Mouse (Mus musculus) hindbrain, embryonic 15.5 days (tissue): ENCODE measurements around the gene Mtx1. TPM values are rescaled to one million over a fixed set of nuclear protein-coding genes. Genes with fewer than 3 reads are reported as not detected.
A peak's percentile ranks its signal among the peaks of the same experiment; 100 is the strongest.

Experiments
- ATAC-seq: fragments of 200-750 bp; cut with Nextera tagmentation; 2 replicates; pipeline ENCODE4 v1.8.0; 2017; ENCODE audit warnings: low read depth, moderate number of reproducible peaks, moderate TSS enrichment; ENCODE audit not compliant: low FRiP score
- H3K27ac ChIP-seq: fragments of 300-500 bp; sonication (generic); replicated peaks from 2 replicates; pipeline ENCODE4 v1.5.1; 2015; ENCODE audit warnings: mild to moderate bottlenecking, inconsistent platforms
- H3K27me3 ChIP-seq: fragments of 300-500 bp; sonication (generic); 2 replicates; pipeline ENCODE4 v1.6.1; 2015; ENCODE audit warnings: control low read depth, inconsistent platforms
- H3K36me3 ChIP-seq: fragments of 300-500 bp; sonication (generic); 2 replicates; pipeline ENCODE4 v1.6.1; 2015; ENCODE audit warnings: control low read depth, inconsistent platforms
- H3K4me1 ChIP-seq: fragments of 300-500 bp; sonication (generic); replicated peaks from 2 replicates; pipeline ENCODE4 v1.6.1; 2015; ENCODE audit warnings: control low read depth, inconsistent platforms
- H3K4me2 ChIP-seq: fragments of 300-500 bp; sonication (generic); 2 replicates; pipeline ENCODE4 v1.6.1; 2015; ENCODE audit warnings: moderate library complexity, mild to moderate bottlenecking, inconsistent platforms
- H3K4me3 ChIP-seq: fragments of 300-500 bp; sonication (generic); 2 replicates; pipeline ENCODE4 v1.5.1; 2015; ENCODE audit warnings: mild to moderate bottlenecking, inconsistent platforms
- H3K9ac ChIP-seq: fragments of 300-500 bp; sonication (generic); 2 replicates; pipeline ENCODE4 v1.6.1; 2015; ENCODE audit warnings: inconsistent platforms
- H3K9me3 ChIP-seq: fragments of 300-500 bp; sonication (generic); 2 replicates; pipeline ENCODE4 v1.6.1; 2016; ENCODE audit warnings: control low read depth, inconsistent platforms
- WGBS: fragments of 180-500 bp; shearing (Covaris S2); methylation state at CpG from one replicate; pipeline ENCODE4 v1.1.7; 2015; 5-methylcytosine and 5-hydroxymethylcytosine counted together
- polyA plus RNA-seq: library from polyadenylated mRNA; unstranded; fragments of >200 nt; fragmentation: Nextera tagmentation; extraction: Ambion mirVana; gene quantifications from 2 replicates; pipeline ENCODE4 v1.2.1, GENCODE M21; 2015

Mtx1 gene
- polyA plus RNA-seq, 1 experiment from 2014 or later: 149 TPM

DNA sequence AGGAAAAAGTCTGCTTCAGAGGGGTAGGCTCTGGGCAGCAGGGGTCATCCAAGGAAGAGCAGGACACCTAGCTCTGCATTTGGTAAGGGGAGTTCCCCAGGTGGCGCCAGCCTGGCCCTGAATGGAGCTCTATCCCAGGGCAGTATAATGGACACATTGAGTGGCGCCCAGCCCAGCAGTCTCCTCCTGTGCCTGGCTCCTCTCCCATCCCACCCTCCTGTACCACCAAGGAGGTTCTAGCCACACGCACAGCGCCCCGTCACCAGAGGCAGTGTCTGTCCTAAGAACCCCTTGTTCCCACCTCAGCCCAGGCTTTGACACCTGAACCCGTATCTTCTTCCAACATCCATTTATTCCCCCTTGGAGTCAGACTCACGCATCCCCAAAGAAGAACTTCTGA is 17.2 kb downstream of the Mtx1 start:
- WGBS: 94% methylated on average over 7 of the region's 7 CpGs
- no peak for ATAC-seq
- Histone ChIP-seq H3K27ac (no peak overlapping the region), H3K4me1 (peaks cover 28% of the 10 kb centered on the region), H3K9me3 (no peaks in the 10 kb centered on the region), H3K27me3 (no peaks in the 10 kb centered on the region), H3K4me3 (no peak overlapping the region), H3K9ac (no peak overlapping the region), H3K36me3 (peaks cover 46% of the 10 kb centered on the region), H3K4me2 (no peak overlapping the region)

DNA sequence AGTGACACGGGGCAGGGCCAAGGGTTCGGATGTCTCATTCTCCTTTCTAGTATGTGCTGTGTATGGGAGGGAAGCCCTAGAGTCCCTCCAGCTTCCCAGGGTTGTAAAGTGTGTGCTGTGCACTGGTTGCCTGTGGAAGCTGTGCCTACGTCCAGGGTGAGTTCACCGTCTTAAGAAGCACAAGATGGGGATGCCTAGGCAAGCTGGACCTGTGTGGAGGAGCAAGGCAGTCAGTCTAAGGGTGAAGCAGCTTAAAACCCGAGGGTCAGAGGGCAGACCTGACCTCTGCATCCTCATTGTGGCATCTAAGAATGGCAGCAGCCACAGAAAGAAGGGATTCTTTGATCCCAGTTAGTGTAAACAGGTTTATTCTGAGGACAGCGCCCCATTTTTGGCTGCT is 18.2 kb downstream of the Mtx1 start:
- no peak overlapping the region for H3K27ac ChIP-seq
- H3K36me3 ChIP-seq: peaks cover 48% of the 10 kb centered on the region
- H3K9ac ChIP-seq: no peak overlapping the region
- no peak for ATAC-seq
- 90% methylated on average over 6 of the region's 6 CpGs for WGBS
- H3K4me3 ChIP-seq: no peak overlapping the region
- H3K4me2 ChIP-seq: no peak overlapping the region
- no peaks in the 10 kb centered on the region for H3K27me3 ChIP-seq
- H3K9me3 ChIP-seq: no peaks in the 10 kb centered on the region
- peaks cover 23% of the 10 kb centered on the region for H3K4me1 ChIP-seq

DNA sequence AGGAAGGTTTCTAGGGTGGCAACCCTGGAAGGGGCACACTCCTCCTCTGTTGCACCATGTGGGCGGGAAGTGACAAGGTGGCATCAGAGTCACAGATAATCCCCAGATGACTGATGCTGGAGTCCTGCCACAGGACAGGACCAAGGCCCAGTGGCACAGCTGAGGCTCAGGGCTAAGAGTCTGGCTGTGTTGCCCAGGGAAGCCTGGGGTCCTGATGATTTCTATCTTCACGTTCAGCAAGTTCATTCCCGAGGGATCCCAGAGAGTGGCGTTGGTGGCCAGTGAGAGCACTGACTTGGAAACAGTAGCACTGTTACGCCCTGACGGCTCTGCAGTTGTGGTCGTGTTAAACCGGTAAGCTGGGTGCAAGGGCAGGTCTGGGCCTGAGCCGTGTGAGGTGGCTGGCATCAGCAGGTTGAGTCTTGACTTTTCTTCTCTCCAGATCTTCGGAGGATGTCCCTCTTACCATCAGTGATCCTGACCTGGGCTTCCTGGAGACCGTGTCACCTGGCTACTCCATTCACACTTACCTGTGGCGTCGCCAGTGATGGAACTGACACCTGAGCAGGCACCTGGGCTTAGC is 18.7 kb downstream of the Mtx1 start:
- 90% methylated on average over 13 of the region's 13 CpGs for WGBS
- Histone ChIP-seq H3K9ac (no peak overlapping the region), H3K27ac (no peak overlapping the region), H3K4me1 (peaks cover 25% of the 10 kb centered on the region), H3K27me3 (no peaks in the 10 kb centered on the region), H3K4me2 (no peak overlapping the region), H3K9me3 (no peaks in the 10 kb centered on the region), H3K36me3 (peaks cover 48% of the 10 kb centered on the region), H3K4me3 (no peak overlapping the region)
- ATAC-seq: no peak

DNA sequence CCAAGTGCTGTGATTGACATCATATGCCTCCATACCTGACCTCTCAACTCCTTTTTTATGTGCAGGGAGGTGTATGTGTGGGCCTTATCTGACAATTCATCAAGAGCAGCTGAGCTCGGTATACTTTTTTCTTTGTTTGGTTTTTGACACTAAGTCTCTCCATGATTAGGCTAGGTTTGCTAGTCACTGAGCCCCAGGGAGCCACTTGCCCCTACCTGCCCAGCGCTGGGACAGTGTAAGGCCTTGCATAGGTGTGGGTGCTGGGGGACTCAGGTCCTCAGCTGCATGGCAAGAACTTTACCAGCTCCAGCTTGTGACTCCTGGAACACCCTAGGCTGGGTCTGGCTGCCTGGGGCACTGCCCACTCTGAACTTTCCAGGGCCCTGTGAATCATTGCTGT is 20.2 kb downstream of the Mtx1 start:
- no peaks in the 10 kb centered on the region for H3K27me3 ChIP-seq
- WGBS: 84% methylated on average over 2 of the region's 2 CpGs
- peaks cover 11% of the 10 kb centered on the region for H3K4me1 ChIP-seq
- H3K4me3 ChIP-seq: no peak overlapping the region
- ATAC-seq: no peak
- peaks cover 48% of the 10 kb centered on the region for H3K36me3 ChIP-seq
- no peak overlapping the region for H3K9ac ChIP-seq
- H3K9me3 ChIP-seq: no peaks in the 10 kb centered on the region
- no peak overlapping the region for H3K4me2 ChIP-seq
- no peak overlapping the region for H3K27ac ChIP-seq

GRCm38 (mm10) chr3:89206079-89206478 is 20.8 kb downstream of the Mtx1 start:
- Histone ChIP-seq H3K27me3 (no peaks in the 10 kb centered on the region), H3K4me1 (peaks cover 5% of the 10 kb centered on the region), H3K9ac (no peak overlapping the region), H3K27ac (no peak overlapping the region), H3K36me3 (peaks cover 48% of the 10 kb centered on the region), H3K9me3 (no peaks in the 10 kb centered on the region), H3K4me2 (no peak overlapping the region), H3K4me3 (no peak overlapping the region)
- ATAC-seq: no peak
- WGBS: 95% methylated on average over 7 of the region's 7 CpGs

DNA sequence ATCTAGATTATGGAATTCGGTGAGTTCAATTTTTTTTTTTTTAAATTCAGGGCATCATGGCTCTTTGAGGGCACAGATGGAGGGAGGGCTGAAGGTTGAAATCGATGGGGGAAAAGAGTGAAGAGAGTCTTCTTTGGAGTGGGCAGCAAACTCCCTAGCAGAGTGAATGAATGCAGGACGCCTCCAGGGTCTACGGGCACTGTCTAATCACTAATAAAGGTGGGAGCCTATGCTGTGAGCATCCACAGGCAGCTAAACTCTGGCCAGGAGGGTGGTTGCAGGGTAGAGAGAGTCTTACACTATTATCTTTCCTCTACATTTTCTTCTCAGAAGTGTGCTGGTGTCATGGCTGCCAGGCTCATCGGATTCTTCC is 23.8 kb downstream of the Mtx1 start:
- peaks cover 27% of the 10 kb centered on the region for H3K36me3 ChIP-seq
- peak overlapping the region; percentile 52 for H3K9ac ChIP-seq
- peaks cover 5% of the 10 kb centered on the region for H3K4me1 ChIP-seq
- peak overlapping the region; percentile 68 for H3K4me2 ChIP-seq
- ATAC-seq: peak; percentile 35; the same call in 1 of the 2 replicates
- no peaks in the 10 kb centered on the region for H3K27me3 ChIP-seq
- 41% methylated on average over 5 of the region's 5 CpGs for WGBS
- 0 out of 2 replicates have a peak overlapping the region, but pooled peaks have one; percentile 68 for H3K27ac ChIP-seq
- H3K4me3 ChIP-seq: peak overlapping the region; percentile 56
- no peaks in the 10 kb centered on the region for H3K9me3 ChIP-seq

GRCm38 (mm10) chr3:89202253-89203141 is 24.4 kb downstream of the Mtx1 start, which contains the start of gene Gba:
Gene Gba, plus strand, starts transcription at chr3:89202928.
- 0 out of 2 replicates have a peak within 1 kb of the TSS, but pooled peaks have one; percentile 68 for H3K27ac ChIP-seq
- H3K4me2 ChIP-seq: peak within 1 kb of the TSS; percentile 68
- H3K9me3 ChIP-seq: no peaks in the 10 kb centered on the region
- WGBS: 26% methylated on average over 13 of the region's 13 CpGs
- H3K36me3 ChIP-seq: peaks cover 21% of the 10 kb centered on the region
- H3K4me1 ChIP-seq: peaks cover 5% of the 10 kb centered on the region
- H3K27me3 ChIP-seq: no peaks in the 10 kb centered on the region
- peak within 1 kb of the TSS; percentile 52 for H3K9ac ChIP-seq
- peak within 1 kb of the TSS; percentile 56 for H3K4me3 ChIP-seq
- ATAC-seq: peak; percentile 92

GRCm38 (mm10) chr3:89199839-89200238 is 27.0 kb downstream of the Mtx1 start:
- Histone ChIP-seq H3K4me3 (no peak overlapping the region), H3K9ac (no peak overlapping the region), H3K27me3 (no peaks in the 10 kb centered on the region), H3K4me1 (peaks cover 13% of the 10 kb centered on the region), H3K4me2 (no peak overlapping the region), H3K36me3 (peaks cover 3% of the 10 kb centered on the region; the same call in 1 of the 2 replicates), H3K27ac (no peak overlapping the region), H3K9me3 (no peaks in the 10 kb centered on the region)
- ATAC-seq: no peak
- WGBS: 82% methylated on average over 3 of the region's 3 CpGs

- Histone ChIP-seq H3K36me3 (no peaks in the 10 kb centered on the region), H3K4me2 (peak overlapping the region; percentile 60), H3K27ac (peak overlapping the region; percentile 69), H3K4me1 (peaks cover 8% of the 10 kb centered on the region), H3K9me3 (no peaks in the 10 kb centered on the region), H3K27me3 (no peaks in the 10 kb centered on the region), H3K4me3 (peak overlapping the region; percentile 34), H3K9ac (peak overlapping the region; percentile 41)
- ATAC-seq: peak; percentile 95
- WGBS: 8% methylated on average over 33 of the region's 33 CpGs
Measured at GRCm38 (mm10) chr3:89195979-89196877, 30.7 kb downstream of the Mtx1 start.

- H3K36me3 ChIP-seq: no peaks in the 10 kb centered on the region; the same call in 1 of the 2 replicates
- ATAC-seq: no peak
- WGBS: 88% methylated on average over 2 of the region's 2 CpGs
Measured at GRCm38 (mm10) chr3:89193853-89194252, 33.0 kb downstream of the Mtx1 start.

DNA sequence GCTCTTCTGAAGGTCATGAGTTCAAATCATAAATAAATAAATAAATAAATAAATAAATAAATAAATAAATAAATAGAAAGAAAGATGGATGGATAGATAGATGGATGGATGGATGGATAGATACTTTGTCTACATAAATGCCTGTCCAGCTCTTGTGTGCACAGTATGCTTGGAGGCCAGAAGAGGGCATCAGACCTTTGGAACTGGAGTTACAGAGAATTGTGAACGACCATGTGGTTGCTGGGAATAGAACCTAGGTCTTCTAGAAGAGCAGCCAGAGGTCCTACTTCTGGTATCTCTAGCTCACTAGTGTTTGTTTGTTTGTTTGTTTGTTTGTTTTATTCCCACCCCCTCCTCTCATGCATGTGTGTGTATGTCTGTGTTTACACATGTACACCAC is 33.5 kb downstream of the Mtx1 start:
- H3K4me2 ChIP-seq: no peak overlapping the region
- H3K36me3 ChIP-seq: peaks cover 3% of the 10 kb centered on the region
- no peak overlapping the region for H3K27ac ChIP-seq
- H3K4me3 ChIP-seq: no peak overlapping the region
- peaks cover 8% of the 10 kb centered on the region for H3K4me1 ChIP-seq
- H3K27me3 ChIP-seq: no peaks in the 10 kb centered on the region
- no peak for ATAC-seq
- H3K9me3 ChIP-seq: no peaks in the 10 kb centered on the region
- no peak overlapping the region for H3K9ac ChIP-seq
- WGBS: 65% methylated on average over 1 of the region's 1 CpGs

More at GRCm38 (mm10) chr3:89193853-89194252, 33.0 kb downstream of the Mtx1 start:
- no peak overlapping the region for H3K9ac ChIP-seq
- peaks cover 8% of the 10 kb centered on the region for H3K4me1 ChIP-seq
- no peak overlapping the region for H3K27ac ChIP-seq
- H3K4me3 ChIP-seq: no peak overlapping the region
- H3K4me2 ChIP-seq: no peak overlapping the region
- no peaks in the 10 kb centered on the region for H3K9me3 ChIP-seq
- H3K27me3 ChIP-seq: no peaks in the 10 kb centered on the region
